Mouse (Mus musculus): ENCODE measurements around the gene Ccnjl.

The Ccnjl gene

DNA sequence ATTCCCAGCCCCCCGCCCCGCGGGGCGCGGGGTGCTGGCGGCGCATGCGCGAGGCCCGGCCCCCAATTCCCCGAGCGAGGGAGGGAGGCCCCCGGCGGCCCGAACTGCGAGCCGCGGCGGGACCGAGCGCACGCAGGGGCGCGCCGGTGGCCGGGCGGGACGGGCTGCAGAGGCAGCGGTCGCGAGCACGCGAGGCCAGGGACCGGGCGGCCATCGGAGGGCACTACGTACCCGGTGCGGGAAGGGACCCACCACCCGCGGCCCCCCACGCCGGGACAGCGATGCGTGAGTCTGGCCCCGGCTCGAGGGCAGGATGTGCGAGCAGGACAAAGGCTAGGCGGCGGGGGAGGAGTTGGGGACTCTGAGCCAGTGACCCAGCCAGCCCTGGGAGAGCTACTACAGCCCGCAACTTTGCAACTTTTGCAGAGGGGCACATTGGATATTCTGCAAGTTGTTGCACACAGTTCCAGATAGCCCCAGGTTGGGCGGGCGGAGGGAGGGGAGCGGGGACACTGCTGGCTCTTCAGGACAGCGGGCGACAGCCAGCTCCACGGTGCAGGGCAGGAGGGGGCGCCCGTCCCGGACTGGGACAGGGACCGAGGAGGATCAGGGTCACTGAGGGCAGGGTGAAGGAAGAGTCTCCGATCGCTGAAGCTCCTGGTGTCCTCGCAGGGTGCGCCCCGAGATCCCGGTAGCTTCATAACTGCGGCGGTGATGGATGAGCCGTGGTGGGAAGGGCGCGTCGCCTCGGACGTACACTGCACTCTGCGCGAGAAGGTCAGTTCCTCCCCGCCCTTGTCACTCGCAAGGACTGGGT is at the start of gene Ccnjl:
Gene Ccnjl (plus strand): TSS at position 102 of the 817 bp plus-strand sequence.
- peak; percentile 80 for DNase-seq (ENCODE audit: low read depth, low spot score)

DNA sequence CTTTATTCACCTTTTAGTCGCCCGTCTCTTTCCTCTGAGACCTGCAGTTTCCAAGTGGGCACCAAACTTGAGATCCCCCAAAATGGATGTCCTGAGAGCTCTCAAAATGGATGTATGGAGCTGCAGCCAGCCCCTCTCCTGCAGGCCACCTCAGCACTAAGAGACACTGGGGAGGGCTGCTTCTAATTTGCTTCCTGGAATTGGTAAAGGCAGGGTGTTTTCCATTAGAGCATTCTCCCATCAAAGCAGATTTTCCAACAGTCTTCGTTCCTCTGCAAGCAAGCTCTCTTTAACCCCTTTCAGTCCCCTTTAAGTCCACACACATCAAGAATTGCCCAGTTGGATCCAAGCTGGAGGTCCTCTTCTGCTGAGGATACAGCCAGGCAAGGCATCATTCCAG is 49.2 kb upstream of the Ccnjl start:
- no peak for DNase-seq (ENCODE audit: low read depth, low spot score)

DNA sequence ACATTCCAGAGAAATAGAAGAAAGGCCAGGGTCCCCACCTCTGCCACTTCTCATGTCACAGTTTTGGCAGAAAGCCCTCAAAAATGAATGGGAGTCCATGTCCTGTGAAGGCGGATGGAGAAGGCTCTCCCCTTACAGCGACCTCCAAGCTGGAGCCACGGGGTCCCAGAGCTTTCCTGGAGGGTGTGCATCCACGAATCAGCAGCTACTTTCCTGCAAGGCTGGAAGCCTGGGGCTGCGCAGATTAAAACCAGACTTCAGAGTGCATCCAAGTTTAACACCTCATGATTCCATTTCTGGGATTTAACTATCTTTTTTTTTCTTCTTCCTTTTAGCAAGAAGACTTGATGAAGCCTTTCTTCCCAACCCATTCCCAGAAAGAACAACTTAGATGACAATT is 48.0 kb upstream of the Ccnjl start:
- DNase-seq (ENCODE audit: low read depth, low spot score) = no peak

DNA sequence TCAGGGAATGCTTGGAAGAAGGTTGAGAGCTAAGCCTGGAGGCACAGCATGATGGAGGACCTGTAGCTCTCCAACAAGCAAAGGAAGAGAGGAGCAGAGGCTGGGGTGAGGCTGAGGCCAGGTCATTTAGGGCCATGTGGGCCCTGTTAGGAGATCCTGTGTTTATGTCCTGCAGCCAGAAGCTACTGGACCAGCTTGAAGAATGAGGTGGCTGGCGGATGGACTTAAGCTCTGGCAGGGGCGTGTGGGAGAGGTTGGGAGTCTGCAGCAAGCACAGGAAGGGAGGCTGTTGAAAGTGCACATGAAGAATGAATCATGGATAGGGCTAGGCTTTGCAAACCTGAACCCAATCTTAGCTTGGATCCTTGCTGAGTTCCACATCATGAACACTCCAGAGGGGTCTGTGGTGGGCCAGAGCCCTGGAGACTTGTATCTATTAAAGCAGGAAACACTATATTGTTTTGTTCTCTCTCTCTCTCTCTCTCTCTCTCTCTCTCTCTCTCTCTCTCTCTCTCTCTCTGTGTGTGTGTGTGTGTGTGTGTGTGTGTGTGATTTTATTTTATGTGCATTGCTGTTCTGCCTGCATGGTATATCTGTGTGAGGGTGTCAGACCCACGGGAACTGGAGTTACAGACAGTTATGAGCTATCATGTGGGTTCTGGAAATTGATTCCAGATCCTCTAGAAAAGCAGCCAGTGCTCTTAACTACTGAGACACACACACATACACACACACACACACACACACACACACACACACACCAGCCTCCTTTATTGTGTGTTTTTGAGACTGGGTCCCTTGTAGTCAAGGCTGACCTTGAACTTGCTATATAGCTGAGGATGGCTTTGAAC is 46.7 kb upstream of the Ccnjl start:
- no peak for DNase-seq (ENCODE audit: low read depth, low spot score)

DNA sequence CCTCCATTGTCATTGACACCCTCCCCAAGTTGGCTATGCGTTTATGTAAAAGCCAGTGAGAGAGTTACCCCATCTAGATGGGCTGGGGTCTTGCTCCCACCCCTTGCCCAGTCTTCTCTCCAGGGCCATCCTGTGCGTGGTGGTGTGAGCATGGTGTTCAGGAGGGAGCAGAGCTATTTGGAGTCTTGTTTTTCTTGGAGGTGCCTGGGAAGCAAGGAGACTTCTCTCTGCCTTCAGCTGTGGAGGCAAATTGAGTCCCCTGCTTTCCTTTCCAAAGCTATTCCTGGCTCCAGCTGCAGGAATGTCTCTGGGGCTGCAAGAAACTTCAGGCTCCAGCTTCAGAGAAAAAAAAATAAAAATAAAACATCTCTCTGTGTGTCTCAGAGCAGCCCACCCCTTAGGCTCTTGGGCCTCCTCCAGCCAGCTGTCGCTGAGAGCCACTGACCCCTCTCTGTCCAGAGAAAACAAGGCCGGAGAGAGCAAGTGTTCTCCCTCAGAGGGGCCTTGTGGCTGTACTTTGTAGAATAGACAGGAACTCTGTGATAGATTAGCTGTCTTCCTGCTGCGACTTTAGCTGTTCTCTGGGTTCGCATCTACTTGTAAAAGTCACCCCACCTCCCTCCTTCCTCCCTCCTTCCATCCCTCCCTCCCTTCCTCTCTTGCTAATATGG is 45.3 kb upstream of the Ccnjl start:
- no peak for DNase-seq (ENCODE audit: low read depth, low spot score)

DNA sequence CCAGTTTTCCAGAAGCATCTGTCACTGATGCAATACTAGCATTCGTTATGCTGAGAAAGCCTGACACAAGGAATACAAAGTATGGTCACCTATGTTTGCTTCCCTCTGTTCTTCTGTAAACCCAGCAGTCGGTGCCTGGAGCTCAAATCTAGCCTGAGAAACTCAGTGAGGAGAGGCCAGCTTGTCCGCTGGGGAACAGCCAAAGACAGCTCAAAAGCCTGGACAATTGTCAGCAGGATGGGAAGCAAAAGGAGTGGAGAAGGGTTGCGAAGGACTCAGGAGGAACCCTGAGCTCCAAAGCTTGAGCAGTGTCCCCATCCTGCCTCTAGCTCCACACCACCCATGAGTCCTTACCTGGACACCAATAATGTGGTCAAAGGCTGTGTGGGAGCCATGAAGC is 44.5 kb upstream of the Ccnjl start:
- DNase-seq (ENCODE audit: low read depth, low spot score) = no peak

DNA sequence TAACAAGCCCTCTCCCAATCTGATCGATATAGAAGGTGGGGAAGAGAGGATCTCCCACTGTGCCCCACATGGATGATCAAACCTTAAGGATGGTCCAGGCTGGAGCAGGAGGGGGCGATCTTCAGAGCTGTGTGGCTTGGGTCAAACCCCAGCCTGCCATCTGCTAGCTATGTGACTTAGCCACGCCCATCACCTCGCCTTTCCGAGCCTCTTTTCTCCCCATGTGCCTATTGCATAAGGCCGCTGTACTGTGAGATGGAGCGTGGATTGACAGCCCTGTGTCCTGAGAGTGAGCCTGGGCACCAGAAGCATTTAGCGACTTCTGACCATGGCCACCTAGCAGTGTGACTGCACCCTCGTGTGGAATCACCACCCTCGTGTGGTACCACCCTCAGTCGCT is 43.9 kb upstream of the Ccnjl start:
- DNase-seq (ENCODE audit: low read depth, low spot score) = no peak

DNA sequence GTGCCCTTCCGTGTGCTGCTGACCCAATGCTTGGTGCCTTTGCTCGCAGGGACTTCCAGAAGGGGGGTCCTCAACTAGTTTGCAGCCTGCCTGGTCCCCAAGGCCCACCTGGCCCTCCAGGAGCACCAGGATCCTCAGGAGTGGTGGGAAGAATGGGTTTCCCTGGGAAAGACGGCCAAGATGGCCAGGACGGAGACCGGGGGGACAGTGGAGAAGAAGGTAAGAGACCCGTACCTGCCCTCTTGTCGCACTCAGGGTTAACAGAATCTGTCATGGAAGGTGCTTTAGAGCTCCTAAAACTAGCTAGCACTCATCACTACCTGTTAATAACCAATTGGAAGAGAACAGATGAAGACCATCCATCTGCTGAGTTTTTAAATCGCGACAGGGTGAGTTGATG is 42.7 kb upstream of the Ccnjl start:
- no peak for DNase-seq (ENCODE audit: low read depth, low spot score)

DNA sequence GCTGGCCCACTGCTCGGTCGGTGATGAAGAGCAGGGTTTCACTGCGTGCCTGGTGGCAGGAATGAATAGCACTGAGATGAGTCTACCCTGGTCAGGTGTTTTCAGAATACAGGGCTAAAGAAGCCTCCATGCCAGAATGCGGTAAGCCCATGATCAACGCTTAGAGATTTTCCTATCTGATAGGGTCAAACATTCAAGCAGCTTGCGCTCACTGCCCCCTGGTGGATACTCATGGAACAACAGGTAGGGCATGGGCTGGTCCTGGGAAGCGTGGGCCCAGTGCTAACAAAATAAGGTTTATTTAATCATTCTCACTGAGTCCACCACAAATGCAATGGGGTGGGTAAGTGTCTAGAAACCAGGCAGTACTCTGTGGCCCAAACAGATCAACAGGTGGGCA is 35.9 kb upstream of the Ccnjl start:
- peak; percentile 72 for DNase-seq (ENCODE audit: low read depth, low spot score)

DNA sequence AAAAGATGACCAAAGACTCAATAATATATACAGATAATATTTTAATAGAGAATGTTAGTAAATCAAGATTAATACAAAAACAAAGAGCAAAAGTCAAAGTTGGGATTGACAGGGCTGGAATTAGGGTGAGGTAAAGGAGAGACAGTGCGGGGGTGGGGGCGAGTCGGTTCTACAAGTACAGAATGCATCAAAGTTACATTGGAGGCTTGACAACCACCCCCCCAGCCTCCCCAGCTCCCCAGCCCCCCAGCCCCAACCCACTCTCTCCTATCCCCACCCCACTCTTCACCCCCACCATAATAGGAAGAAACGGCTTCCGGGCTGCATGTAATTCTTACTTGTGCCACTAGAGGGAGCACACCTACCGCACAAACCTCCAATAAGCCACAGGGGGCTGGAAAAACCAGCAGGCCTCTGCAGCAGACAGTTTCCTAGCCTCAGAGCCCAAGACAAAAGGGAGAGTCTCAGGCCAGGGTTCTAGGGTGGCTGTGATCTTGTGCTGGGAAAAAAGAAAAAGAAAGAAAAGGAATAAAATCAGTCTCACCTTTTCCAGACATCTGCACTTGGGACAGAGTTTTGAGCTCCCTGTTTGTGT is 34.7 kb upstream of the Ccnjl start:
- peak; percentile 86 for DNase-seq (ENCODE audit: low read depth, low spot score)

DNA sequence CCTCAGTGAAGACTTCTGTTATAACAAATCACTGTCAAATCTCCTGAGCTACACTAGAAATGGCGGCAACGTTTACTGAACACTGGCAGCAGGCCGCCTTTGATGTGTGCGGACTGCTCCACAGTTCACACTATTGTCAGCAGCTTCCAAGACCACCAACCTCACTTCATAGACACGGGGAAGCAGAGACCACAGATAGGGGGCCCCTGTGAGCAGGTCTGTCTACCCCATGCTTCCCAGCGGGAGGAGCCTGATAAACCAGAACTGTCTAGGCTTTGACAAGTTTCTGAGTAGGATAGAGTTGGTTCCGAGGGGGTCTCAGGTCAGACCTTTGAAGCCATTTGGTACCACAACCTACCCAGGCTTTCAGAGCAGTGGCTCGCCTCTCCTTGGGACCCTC is 33.5 kb upstream of the Ccnjl start:
- no peak for DNase-seq (ENCODE audit: low read depth, low spot score)

DNA sequence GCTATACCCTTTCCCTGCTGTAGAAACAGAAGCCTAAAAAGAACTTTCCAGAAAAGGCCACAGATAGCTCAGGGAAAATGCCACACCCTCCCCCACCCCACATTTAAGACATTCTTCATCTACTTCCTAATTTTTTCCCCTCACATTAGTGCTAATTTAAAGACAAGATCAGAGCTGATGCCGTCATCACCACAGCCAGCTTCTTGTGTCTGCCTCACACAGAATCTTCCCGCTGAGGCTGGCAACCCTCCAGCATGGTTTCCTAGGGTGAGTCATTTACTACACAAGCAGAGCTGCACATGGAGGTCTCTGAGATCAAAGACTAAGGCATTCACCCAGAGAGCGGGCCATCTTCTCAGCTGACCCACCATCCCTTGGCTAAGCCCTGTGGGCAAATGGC is 33.1 kb upstream of the Ccnjl start:
- DNase-seq (ENCODE audit: low read depth, low spot score) = no peak

DNA sequence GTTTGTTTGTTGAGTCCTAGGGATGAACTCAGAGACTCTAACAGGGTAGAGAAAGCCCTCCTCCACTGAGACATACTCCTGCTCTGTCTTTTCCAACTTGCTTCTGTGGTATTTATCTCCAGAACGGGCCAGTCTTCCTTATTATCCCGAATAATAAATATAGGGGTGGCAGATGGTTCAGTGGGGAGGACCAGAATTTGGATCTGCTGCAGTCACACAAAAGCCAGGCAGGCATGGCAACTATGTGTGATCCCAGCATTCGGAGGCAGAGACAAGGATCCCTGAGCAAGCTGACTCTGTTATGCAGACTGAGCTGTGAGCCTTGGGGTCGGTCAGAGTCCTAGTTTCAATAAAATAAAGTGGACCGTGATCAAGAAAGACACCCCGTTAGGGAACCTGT is 27.3 kb upstream of the Ccnjl start:
- DNase-seq (ENCODE audit: low read depth, low spot score) = no peak

DNA sequence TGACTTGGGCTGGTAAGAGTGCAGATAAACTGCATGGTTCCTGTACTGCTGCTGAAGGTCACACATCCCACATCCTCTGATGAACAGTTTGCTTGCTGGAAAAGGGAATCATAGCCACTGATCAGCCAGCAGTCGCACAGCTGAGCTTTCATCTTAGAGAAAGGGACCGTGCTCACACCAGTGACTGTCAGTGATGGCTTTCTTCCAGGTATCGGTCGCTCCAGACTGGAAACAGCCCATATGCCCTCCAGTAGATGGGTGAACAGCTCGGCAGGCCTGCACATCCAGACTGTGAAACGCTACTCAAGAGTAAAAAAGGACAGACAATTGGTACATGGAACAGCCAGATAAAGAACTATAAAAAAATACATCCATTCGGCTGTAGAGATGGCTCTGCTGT is 23.4 kb upstream of the Ccnjl start:
- no peak for DNase-seq (ENCODE audit: low read depth, low spot score)

DNA sequence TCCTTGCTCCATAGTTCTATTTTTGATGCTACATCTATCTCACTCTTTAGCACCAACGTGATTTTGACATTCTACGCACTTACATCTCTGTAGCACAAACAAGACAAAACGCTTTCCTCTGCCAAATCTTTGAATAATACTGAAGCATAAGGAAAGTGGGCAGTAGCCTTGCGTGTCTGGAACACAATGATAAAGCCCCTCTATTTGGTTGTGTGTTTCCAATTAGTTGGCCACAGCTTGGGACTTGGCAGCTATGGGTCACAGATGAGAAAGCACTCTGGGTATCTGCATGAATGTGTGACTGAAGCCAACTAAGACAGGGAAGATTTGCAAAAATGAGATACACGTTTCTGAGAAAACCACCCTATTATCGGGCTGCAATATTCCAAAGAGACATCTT is 20.6 kb upstream of the Ccnjl start:
- DNase-seq (ENCODE audit: low read depth, low spot score) = no peak

DNA sequence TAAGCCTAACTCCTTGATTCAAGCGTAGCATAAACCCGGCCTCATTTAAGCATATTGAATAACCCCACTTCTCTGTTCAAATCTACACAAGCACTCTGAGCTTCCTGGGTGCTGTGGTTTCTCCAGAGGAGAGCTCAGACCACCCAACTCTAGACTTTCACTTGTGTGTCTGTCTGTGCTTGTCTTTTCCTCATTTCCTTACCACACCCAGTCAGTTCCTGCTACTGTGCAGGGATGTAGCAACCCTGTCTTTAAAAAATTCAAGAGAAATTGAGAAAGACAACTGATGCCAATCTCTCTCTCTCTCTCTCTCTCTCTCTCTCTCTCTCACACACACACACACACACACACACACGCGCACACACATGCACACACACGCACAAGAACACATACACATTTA is 18.7 kb upstream of the Ccnjl start:
- DNase-seq (ENCODE audit: low read depth, low spot score) = no peak

DNA sequence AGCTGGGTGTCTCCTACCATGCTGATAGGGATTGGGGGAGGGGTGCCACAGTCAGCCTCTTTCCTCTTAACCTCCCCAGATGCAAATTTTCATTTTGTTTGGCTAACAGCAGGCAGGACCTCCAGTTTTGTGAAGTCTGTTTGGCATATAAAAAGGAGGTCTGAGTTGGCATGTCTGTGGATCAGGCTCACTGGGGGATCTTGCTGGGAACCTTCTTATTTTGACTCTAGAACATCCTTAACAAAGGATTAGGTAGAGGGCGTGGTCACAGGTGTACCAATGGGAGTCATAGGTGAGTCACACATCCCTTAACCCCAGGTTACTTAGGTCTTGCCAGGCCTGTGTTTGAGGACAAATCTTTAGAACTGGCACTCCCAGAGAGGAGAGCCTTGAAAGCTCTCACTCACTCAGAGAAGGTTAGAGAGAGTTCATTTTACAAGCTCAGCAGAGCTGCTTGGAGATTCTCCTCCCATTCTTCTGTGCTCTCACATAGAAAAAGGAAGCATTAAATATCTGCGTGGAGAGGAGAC is 15.9 kb upstream of the Ccnjl start:
- no peak for DNase-seq (ENCODE audit: low read depth, low spot score)

DNA sequence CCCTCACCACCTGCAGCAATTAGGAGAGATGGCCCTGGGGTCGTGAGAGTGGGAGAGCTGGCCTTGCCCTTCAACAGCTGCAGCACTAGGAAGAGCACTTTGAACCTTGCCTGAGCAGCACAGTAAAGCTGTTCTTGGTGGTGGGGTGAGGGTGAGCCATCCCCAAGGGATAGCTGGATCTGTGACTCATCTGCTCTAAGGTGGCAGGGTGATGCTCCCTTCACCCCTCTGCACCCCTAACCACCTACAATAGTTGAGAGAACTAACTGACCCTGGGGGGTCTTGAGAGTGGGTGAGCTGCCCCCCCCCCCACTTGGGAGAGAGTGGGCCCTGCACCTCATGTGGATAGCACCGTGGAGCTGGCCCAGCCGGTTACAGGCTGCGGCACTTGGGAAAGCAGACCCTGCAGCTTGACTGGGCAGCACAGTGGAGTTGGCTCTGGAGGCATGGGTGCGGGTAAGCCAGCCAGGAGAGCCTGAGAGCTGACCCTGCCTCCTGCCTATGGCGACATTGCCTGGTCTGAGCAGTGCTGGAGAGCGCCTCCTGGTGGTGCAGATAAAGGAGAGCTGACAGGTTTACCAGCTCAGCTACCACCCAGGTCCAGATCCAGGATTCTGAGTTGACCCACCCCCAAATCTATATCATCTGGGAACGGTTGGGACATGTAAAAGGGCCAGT is 12.1 kb upstream of the Ccnjl start:
- peak; percentile 66 for DNase-seq (ENCODE audit: low read depth, low spot score)

DNA sequence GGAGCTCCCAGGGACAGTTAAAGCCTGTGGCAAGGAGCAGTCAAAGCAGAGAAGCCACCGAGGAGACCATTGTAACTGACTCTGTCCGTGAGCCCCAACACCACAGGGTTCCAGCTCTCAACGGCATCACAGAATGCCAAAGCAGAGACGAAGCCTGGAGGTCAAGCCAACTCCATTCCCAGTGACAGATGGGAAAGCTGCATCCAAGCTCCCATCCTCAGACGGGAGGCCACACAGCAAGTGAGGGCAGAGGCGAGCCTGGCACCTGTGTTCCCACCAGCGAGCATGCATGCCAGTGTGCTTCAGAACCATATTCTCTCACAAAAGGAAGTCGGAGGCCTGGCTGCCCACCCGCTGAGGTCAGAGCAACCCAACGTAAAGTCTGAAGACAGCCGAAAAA is 10.9 kb upstream of the Ccnjl start:
- no peak for DNase-seq (ENCODE audit: low read depth, low spot score)

DNA sequence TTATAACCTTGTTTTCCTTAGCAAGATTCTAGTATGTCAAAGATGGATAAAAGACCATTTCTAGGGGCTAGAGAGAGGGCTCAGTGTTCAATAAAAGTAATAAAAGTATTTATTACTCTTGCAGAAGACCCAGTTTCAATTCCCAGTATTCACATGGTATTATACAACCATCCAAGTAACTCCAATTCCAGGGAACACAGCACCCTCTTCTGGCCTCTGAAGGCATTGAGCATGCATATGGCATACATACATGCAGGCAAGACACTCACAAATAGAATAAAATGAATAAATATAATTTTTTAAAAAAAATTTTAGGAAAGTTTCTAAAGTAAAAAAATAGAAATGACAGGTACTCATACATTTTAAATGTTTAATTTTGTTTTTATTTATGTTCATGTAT is 10.5 kb upstream of the Ccnjl start:
- no peak for DNase-seq (ENCODE audit: low read depth, low spot score)

DNA sequence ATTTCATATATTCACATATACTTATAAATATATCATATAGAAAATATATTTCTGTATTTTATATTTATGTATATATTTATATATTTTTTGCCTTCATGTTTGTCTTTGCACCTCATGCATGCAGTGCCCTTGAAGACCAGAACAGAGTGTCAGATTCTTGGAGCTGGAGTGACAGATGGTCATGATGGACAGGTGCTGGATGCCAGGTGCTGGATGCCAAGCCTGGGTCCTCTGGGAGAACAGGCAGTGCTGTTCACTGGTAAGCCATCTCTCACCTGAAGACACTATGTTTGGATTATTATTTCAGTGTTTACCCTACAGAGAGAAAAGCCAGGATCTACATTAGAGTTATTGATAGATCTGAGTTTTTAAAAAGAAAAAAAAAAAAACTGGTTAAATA is 9.8 kb upstream of the Ccnjl start:
- DNase-seq (ENCODE audit: low read depth, low spot score) = no peak
